Mouse (Mus musculus): ENCODE data around the gene Ttll13.
A peak's percentile ranks its signal among the peaks of the same experiment; 100 is the strongest.

The Ttll13 gene

GRCm38 (mm10) chr7:80214459-80214858 lies 31.7 kb upstream of the Ttll13 start:
- DNase-seq (ENCODE audit: low spot score in 2 of 2), result no peak

- DNase-seq (ENCODE audit: low spot score in 2 of 2), result peak in 1 of 2 experiments; percentile 71
Observed at GRCm38 (mm10) chr7:80215398-80215797, 30.8 kb upstream of the Ttll13 start.

GRCm38 (mm10) chr7:80216566-80216965 lies 29.6 kb upstream of the Ttll13 start:
- DNase-seq (ENCODE audit: low spot score in 2 of 2), result peak in 1 of 2 experiments; percentile 47

- DNase-seq (ENCODE audit: low spot score in 2 of 2), result no peak
Observed at GRCm38 (mm10) chr7:80218666-80219065, 27.5 kb upstream of the Ttll13 start.

- DNase-seq (ENCODE audit: low spot score in 2 of 2), result no peak
Observed at GRCm38 (mm10) chr7:80220237-80220797, 25.9 kb upstream of the Ttll13 start.

- no peak for DNase-seq (ENCODE audit: low spot score in 2 of 2)
Observed at GRCm38 (mm10) chr7:80221179-80221750, 24.9 kb upstream of the Ttll13 start.

- DNase-seq (ENCODE audit: low spot score in 2 of 2), result no peak
Observed at GRCm38 (mm10) chr7:80227065-80227464, 19.1 kb upstream of the Ttll13 start.

- DNase-seq (ENCODE audit: low spot score in 2 of 2), result no peak
Observed at GRCm38 (mm10) chr7:80230196-80230595, 16.0 kb upstream of the Ttll13 start.

- no peak for DNase-seq (ENCODE audit: low spot score in 2 of 2)
Observed at GRCm38 (mm10) chr7:80231971-80232488, 14.1 kb upstream of the Ttll13 start.

GRCm38 (mm10) chr7:80232489-80233029 lies 13.6 kb upstream of the Ttll13 start, which contains the start of the genes Cib1 and Gdpgp1:
Gene Cib1 (minus strand): TSS chr7:80232813.
Gene Gdpgp1 (plus strand): TSS chr7:80232865.
- peak; percentile 91 to 95 for DNase-seq (ENCODE audit: low spot score in 2 of 2)

GRCm38 (mm10) chr7:80233799-80234198 lies 12.4 kb upstream of the Ttll13 start:
- DNase-seq (ENCODE audit: low spot score in 2 of 2), result no peak

- DNase-seq (ENCODE audit: low spot score in 2 of 2), result no peak
Observed at GRCm38 (mm10) chr7:80238542-80238941, 7.6 kb upstream of the Ttll13 start.

- no peak for DNase-seq (ENCODE audit: low spot score in 2 of 2)
Observed at GRCm38 (mm10) chr7:80241661-80242060, 4.5 kb upstream of the Ttll13 start.

- DNase-seq (ENCODE audit: low spot score in 2 of 2), result no peak
Observed at GRCm38 (mm10) chr7:80244851-80245250, 1.3 kb upstream of the Ttll13 start.

GRCm38 (mm10) chr7:80246859-80247258 lies 683 bp downstream of the Ttll13 start:
- no peak for DNase-seq (ENCODE audit: low spot score in 2 of 2)

GRCm38 (mm10) chr7:80252437-80252836 lies 6.3 kb downstream of the Ttll13 start:
- DNase-seq (ENCODE audit: low spot score in 2 of 2), result no peak

- no peak for DNase-seq (ENCODE audit: low spot score in 2 of 2)
Observed at GRCm38 (mm10) chr7:80252886-80253285, 6.7 kb downstream of the Ttll13 start.

GRCm38 (mm10) chr7:80255981-80256380 lies 9.8 kb downstream of the Ttll13 start:
- DNase-seq (ENCODE audit: low spot score in 2 of 2), result no peak

GRCm38 (mm10) chr7:80257706-80258105 lies 11.5 kb downstream of the Ttll13 start:
- no peak for DNase-seq (ENCODE audit: low spot score in 2 of 2)

- peak; percentile 73 to 81 for DNase-seq (ENCODE audit: low spot score in 2 of 2)
Observed at GRCm38 (mm10) chr7:80260625-80261371, 14.6 kb downstream of the Ttll13 start, which contains the start of gene Ngrn. Gene Ngrn (plus strand): TSS chr7:80261215.

- peak in 1 of 2 experiments; percentile 17 for DNase-seq (ENCODE audit: low spot score in 2 of 2)
Observed at GRCm38 (mm10) chr7:80261372-80261990, 15.3 kb downstream of the Ttll13 start.

- no peak for DNase-seq (ENCODE audit: low spot score in 2 of 2)
Observed at GRCm38 (mm10) chr7:80264606-80265005, 18.4 kb downstream of the Ttll13 start.
